Mouse (Mus musculus): ENCODE measurements around the gene Fam241a. TPM values are rescaled to one million over a fixed set of nuclear protein-coding genes. Genes with fewer than 3 reads are reported as not detected.

Gene Fam241a
- polyA plus RNA-seq (2012; rRNA removed): 1.2 and 1.6 TPM in 2 replicates

DNA sequence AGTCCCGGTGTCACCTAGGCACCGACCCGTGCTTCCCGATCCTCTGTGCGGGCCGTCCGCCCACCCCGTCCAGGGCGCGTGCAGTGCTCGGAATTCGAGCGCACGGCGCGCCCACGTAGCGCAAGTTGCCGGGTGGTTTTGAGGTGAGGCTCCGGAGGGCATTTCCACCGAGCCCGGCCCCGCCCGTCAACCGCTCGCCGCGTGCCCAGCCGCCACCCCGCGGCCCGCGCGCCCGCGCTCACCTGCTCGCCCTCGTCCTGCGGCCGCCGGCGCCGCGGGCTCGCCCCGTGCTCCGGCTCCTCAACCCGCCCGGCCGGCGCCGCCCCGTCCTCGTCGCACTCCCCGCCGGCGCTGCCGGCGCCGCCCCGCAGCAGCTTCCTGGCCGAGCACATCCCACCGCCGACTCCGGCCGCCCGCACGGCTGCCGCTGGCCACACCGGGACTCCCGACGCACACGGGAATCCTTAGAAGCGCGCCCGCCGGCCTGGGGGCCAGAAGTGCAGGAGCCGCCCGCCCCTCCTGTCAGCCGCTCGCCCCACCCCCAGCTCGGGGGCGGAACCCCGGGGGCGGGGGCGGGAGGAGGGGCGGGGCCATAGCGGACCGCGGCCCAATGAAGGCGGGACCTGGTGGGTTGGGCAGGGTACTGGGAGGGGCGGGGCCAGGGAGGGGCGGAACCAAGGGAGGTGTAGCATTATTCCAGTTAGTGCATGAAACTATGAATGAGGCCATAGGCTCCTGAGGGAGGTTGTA lies at the start of gene Fam241a:
Gene Fam241a, minus strand, starts transcription at position 533 of the 750 bp plus-strand sequence.

DNA sequence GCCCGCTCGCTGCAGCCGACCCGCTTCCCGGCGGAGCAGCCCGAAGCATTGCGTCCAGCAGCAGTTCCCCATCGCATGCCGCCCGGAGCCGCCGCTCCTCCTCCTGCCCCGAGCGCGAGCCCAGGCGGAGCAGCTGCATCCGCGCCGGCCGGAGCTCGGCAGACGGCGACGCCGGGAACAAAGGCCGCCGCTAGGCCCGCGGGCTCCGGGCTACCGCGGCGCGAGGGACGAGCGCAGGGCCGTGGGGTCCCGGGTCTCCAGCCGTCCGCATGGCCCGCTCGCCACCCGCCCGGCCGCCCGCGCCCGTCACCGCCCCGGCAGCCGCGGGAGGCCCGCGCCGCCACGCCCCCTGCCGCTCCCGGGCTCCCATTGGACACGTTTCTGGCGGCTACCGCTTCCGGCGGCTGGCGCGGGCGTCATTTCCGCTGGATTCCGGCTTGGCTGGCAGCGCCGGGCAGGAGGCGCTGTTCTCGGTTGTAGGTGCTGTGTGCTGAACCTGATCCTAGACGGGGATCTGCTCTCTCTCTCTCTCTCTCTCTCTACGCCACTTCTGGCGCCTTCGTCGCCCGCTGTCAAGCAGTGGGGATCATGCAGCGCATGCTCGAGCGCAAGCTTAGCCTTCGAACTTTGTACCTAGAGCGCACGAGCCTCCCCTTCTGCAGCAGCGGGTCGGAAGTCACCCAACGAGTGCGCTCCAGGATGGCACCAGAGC lies 58.8 kb downstream of the Fam241a start, which contains the start of gene Ap1ar:
Gene Ap1ar, minus strand, starts transcription at position 370 of the 712 bp plus-strand sequence.

Other genes starting within 250 kb of the Fam241a start
- 2.0 TPM in 2 replicates for gene Alpk1, start 115.8 kb downstream of the Fam241a start, polyA plus RNA-seq (2012; rRNA removed)
- gene Tifa, start 106.5 kb downstream of the Fam241a start, polyA plus RNA-seq (2012; rRNA removed): 1.9 and 10.8 TPM in 2 replicates
- 20.0 and 27.5 TPM in 2 replicates for gene Ap1ar, start 58.8 kb downstream of the Fam241a start, polyA plus RNA-seq (2012; rRNA removed)